ENCODE assay signal across 9 mouse cellular contexts in the genomic region with DNA sequence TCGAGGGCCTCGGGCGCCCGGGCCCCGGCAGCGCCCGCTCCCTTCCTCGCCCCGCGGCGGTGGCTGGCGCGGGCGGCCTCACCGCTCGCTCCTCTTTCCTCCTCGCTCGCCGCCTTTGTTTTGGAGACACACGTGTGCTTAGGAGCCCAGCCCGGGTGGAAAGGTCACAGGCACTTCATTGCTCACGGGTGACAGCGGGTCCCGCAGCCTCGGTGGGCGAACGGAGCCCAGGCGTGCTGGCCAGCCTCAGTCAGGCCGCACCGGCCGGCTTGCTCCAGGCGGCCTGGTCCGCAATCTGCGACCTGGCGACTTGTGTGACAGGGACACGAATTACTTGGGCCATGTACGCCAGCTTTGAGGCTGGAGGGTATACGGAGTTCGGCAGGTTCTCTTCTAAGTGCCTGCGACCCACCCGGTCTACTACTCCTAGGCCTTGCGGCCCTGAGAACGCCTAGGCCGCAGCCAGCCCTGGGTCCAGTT. TPM values are rescaled to one million over a fixed set of nuclear protein-coding genes. Genes with fewer than 3 reads are reported as not detected.
DNase-seq lines count a peak whose midpoint lies in the region; ATAC-seq and TF ChIP-seq lines count a peak whose summit lies in the region.
"Had no signal": no experiment of that assay in that cellular context is flagged by ENCODE, and none has a peak within 500 bp of the region (broad histone marks: within the 10 kb centered on the region; RNA-seq: fewer than 3 reads in every experiment).

No protein-coding gene starts in this region.

- H3K27me3 ChIP-seq in ES-Bruce4 (ENCODE audit: control insufficient read depth, insufficient read depth, low read length, poor library complexity, severe bottlenecking): peaks cover 33% of the 10 kb centered on the region
- H3K27me3 ChIP-seq in forebrain, postnatal 0 days (ENCODE audit: insufficient read depth, low read length): peaks cover 72% of the 10 kb centered on the region
- peaks cover 97% of the 10 kb centered on the region for H3K27me3 ChIP-seq in liver, embryonic 15.5 days

- WGBS in forebrain, postnatal 0 days: 16% methylated on average over 43 of the region's 44 CpGs
- WGBS in liver, embryonic 15.5 days (ENCODE audit: insufficient replicate concordance): 20% methylated on average over 44 of the region's 44 CpGs

- peak overlapping the region; percentile 65 for H3K9ac ChIP-seq in ES-Bruce4 (ENCODE audit: low read depth, poor library complexity, severe bottlenecking)
- peak overlapping the region; percentile 39 for H3K9ac ChIP-seq in forebrain, postnatal 0 days
- no peak overlapping the region for H3K9ac ChIP-seq in liver, embryonic 15.5 days

- H3K36me3 ChIP-seq in ES-Bruce4 (ENCODE audit: control insufficient read depth, insufficient read depth, low read length, poor library complexity, severe bottlenecking): no peaks in the 10 kb centered on the region
- H3K36me3 ChIP-seq in forebrain, postnatal 0 days (ENCODE audit: insufficient read depth): no peaks in the 10 kb centered on the region
- H3K36me3 ChIP-seq in liver, embryonic 15.5 days (replicated peaks): no peaks in the 10 kb centered on the region

- no peak for TF ChIP-seq POLR2A in ES-Bruce4 (IDR thresholded peaks at IDR 0.05; ENCODE audit: insufficient read depth, low read length)

- H3K9me3 ChIP-seq in ES-Bruce4 (replicated peaks; ENCODE audit: control insufficient read depth, insufficient read depth, low read length, poor library complexity, severe bottlenecking): no peaks in the 10 kb centered on the region
- no peaks in the 10 kb centered on the region for H3K9me3 ChIP-seq in forebrain, postnatal 0 days (ENCODE audit: low read length)
- no peaks in the 10 kb centered on the region for H3K9me3 ChIP-seq in liver, embryonic 15.5 days (replicated peaks)

- H3K4me2 ChIP-seq in forebrain, postnatal 0 days (ENCODE audit: low read depth): peak overlapping the region; percentile 29
- peak overlapping the region; percentile 50 for H3K4me2 ChIP-seq in liver, embryonic 15.5 days

- no peak for TF ChIP-seq CTCF in ES-Bruce4 (IDR thresholded peaks at IDR 0.05; ENCODE audit: low read depth, low read length)
- no peak for TF ChIP-seq CTCF in forebrain, postnatal 0 days (IDR thresholded peaks at IDR 0.05; ENCODE audit: low read depth)

- H3K4me3 ChIP-seq in ES-Bruce4 (ENCODE audit: low read depth, low read length): peak overlapping the region; percentile 62
- H3K4me3 ChIP-seq in forebrain, postnatal 0 days (ENCODE audit: low read depth, low read length): peak overlapping the region; percentile 29
- peak overlapping the region; percentile 33 for H3K4me3 ChIP-seq in liver, embryonic 15.5 days (replicated peaks)

- ATAC-seq in forebrain, postnatal 0 days: 0 out of 2 replicates have a peak, but pooled peaks have one; percentile 2
- no peak for ATAC-seq in liver, embryonic 15.5 days (ENCODE audit: insufficient read depth)

- H3K4me1 ChIP-seq in ES-Bruce4 (ENCODE audit: control insufficient read depth, insufficient read depth, low read length): no peaks in the 10 kb centered on the region
- H3K4me1 ChIP-seq in forebrain, postnatal 0 days (ENCODE audit: insufficient read depth): peaks cover 4% of the 10 kb centered on the region; the same call in 1 of the 2 replicates
- H3K4me1 ChIP-seq in liver, embryonic 15.5 days (replicated peaks): peaks cover 25% of the 10 kb centered on the region

- peak; percentile 60 to 85 for DNase-seq in adrenal gland, adult (ENCODE audit: inconsistent age in 2 of 2, low spot score in 1 of 2)
- DNase-seq in adrenal gland, adult 8-10 months: no peak
- DNase-seq in forebrain, postnatal 0 days: no peak
- DNase-seq in frontal cortex, postnatal 36 days (ENCODE audit: low spot score in 2 of 2): no peak
- no peak for DNase-seq in spleen, postnatal 10 days (ENCODE audit: low spot score in 2 of 2)
- DNase-seq in gastrocnemius, postnatal 36 days: no peak

- TF ChIP-seq EP300 in ES-Bruce4 (IDR thresholded peaks at IDR 0.05; ENCODE audit: insufficient read depth, low read depth, low read length): no peak

- no peak overlapping the region for H3K27ac ChIP-seq in ES-Bruce4 (ENCODE audit: insufficient read depth, low read length)
- H3K27ac ChIP-seq in forebrain, postnatal 0 days (ENCODE audit: low read depth, low read length): no peak overlapping the region
- no peak overlapping the region for H3K27ac ChIP-seq in liver, embryonic 15.5 days (replicated peaks)
- H3K27ac ChIP-seq: macrophage had no signal

- intact Hi-C loops in gastrocnemius, postnatal 36 days (cut with DNase I): no loop called here

RNA-seq across cellular contexts. Expression of gene Foxc1, which starts 5.1 kb away (rescaled TPM):
- 1 to 10 TPM; 4.8 to 9.0 (median 7.3) TPM for total RNA-seq in adrenal gland, adult 8-10 months (2022)
- 0.26 and 0.34 TPM in 2 replicates for polyA plus RNA-seq in ES-Bruce4 (2011; ENCODE audit: insufficient read depth, insufficient read length, low read depth, missing spikeins)
- total RNA-seq in forebrain, postnatal 0 days (2014; rRNA removed): 9.4 and 15.6 TPM in 2 replicates
- polyA plus RNA-seq in forebrain, postnatal 0 days (2015; fragmentation: Nextera tagmentation; extraction: Ambion mirVana): 1.9 and 2.3 TPM in 2 replicates
- polyA plus RNA-seq in liver, embryonic 15.5 days (2015; fragmentation: Nextera tagmentation; extraction: Ambion mirVana): 0.01 TPM in 1 of 2 replicates, not detected in the other
- total RNA-seq in gastrocnemius, postnatal 36 days (2021): under 1 TPM; 0.56 to 0.76 TPM
- polyA plus RNA-seq: macrophage had no signal

Comparison
In these comparisons a context has a peak if more than half of its experiments do, and no peak if none do; other contexts are left out.
1. DNase-seq: peak in adrenal gland, adult (2 of 2); none in adrenal gland, adult 8-10 months (single experiment), forebrain, postnatal 0 days (single experiment), frontal cortex, postnatal 36 days (0 of 2), spleen, postnatal 10 days (0 of 2) and gastrocnemius, postnatal 36 days (0 of 2).
2. Peak in every context shown above with its lines, with median percentiles within 50 percentile points of each other: H3K4me3 ChIP-seq.